Mouse (Mus musculus) midbrain, embryonic 12.5 days (tissue): Measurements from ENCODE around the gene Stt3b. TPM values are rescaled to one million over a fixed set of nuclear protein-coding genes. Genes with fewer than 3 reads are reported as not detected.

Experiments used
- ATAC-seq: fragments of 200-750 bp; cut with Nextera tagmentation; 2 replicates; pipeline ENCODE4 v1.8.0; 2017; ENCODE audit warnings: low read depth, moderate TSS enrichment, moderate library complexity; ENCODE audit not compliant: low FRiP score
- H3K27ac ChIP-seq: fragments of 300-500 bp; sonication (generic); replicated peaks from 2 replicates; pipeline ENCODE4 v1.5.1; 2016; ENCODE audit warnings: mild to moderate bottlenecking
- H3K27me3 ChIP-seq: fragments of 300-500 bp; sonication (generic); 2 replicates; pipeline ENCODE4 v1.6.1; 2016; ENCODE audit warnings: mild to moderate bottlenecking
- H3K36me3 ChIP-seq: fragments of 300-500 bp; sonication (generic); 2 replicates; pipeline ENCODE4 v1.6.1; 2016
- H3K4me1 ChIP-seq: fragments of 300-500 bp; sonication (generic); 2 replicates; pipeline ENCODE4 v1.6.1; 2016
- H3K4me2 ChIP-seq: fragments of 300-500 bp; sonication (generic); replicated peaks from 2 replicates; pipeline ENCODE4 v1.6.1; 2016; ENCODE audit warnings: mild to moderate bottlenecking, moderate library complexity
- H3K4me3 ChIP-seq: fragments of 300-500 bp; sonication (generic); 2 replicates; pipeline ENCODE4 v1.5.1; 2016; ENCODE audit warnings: mild to moderate bottlenecking
- H3K9ac ChIP-seq: fragments of 300-500 bp; sonication (generic); replicated peaks from 2 replicates; pipeline ENCODE4 v1.6.1; 2016; ENCODE audit warnings: mild to moderate bottlenecking, moderate library complexity
- H3K9me3 ChIP-seq: fragments of 300-500 bp; sonication (generic); 2 replicates; pipeline ENCODE4 v1.6.1; 2016; ENCODE audit warnings: mild to moderate bottlenecking
- WGBS: fragments of 180-500 bp; shearing (Covaris S2); methylation state at CpG from one replicate; pipeline ENCODE4 v1.1.7; 2016; 5-methylcytosine and 5-hydroxymethylcytosine counted together
- polyA plus RNA-seq: library from polyadenylated mRNA; unstranded; fragments of >200 nt; fragmentation: Nextera tagmentation; extraction: Ambion mirVana; gene quantifications from 2 replicates; pipeline ENCODE4 v1.2.1, GENCODE M21; 2016

Gene Stt3b
- polyA plus RNA-seq, 1 experiment from 2014 or later: 104 TPM

- no peak overlapping the region for H3K27ac ChIP-seq
- no peak overlapping the region for H3K4me2 ChIP-seq
- H3K9me3 ChIP-seq: no peaks in the 10 kb centered on the region
- peaks cover 9% of the 10 kb centered on the region; the same call in 1 of the 2 replicates for H3K4me1 ChIP-seq
- no peak overlapping the region for H3K4me3 ChIP-seq
- 55% methylated on average over 6 of the region's 6 CpGs for WGBS
- no peaks in the 10 kb centered on the region for H3K27me3 ChIP-seq
- H3K9ac ChIP-seq: no peak overlapping the region
- no peak for ATAC-seq
- H3K36me3 ChIP-seq: no peaks in the 10 kb centered on the region
Measured at GRCm38 (mm10) chr9:115203136-115203535, 107.1 kb downstream of the Stt3b start.

- no peak overlapping the region for H3K4me2 ChIP-seq
- WGBS: 92% methylated on average over 6 of the region's 6 CpGs
- H3K27ac ChIP-seq: no peak overlapping the region
- no peaks in the 10 kb centered on the region for H3K36me3 ChIP-seq
- H3K4me1 ChIP-seq: peaks cover 9% of the 10 kb centered on the region; the same call in 1 of the 2 replicates
- no peak overlapping the region for H3K9ac ChIP-seq
- ATAC-seq: no peak
- no peak overlapping the region for H3K4me3 ChIP-seq
- H3K9me3 ChIP-seq: no peaks in the 10 kb centered on the region
- H3K27me3 ChIP-seq: no peaks in the 10 kb centered on the region
Measured at GRCm38 (mm10) chr9:115201264-115201663, 109.0 kb downstream of the Stt3b start.

- 90% methylated on average over 15 of the region's 15 CpGs for WGBS
- H3K27ac ChIP-seq: no peak overlapping the region
Measured at GRCm38 (mm10) chr9:115200166-115200862, 109.9 kb downstream of the Stt3b start.

GRCm38 (mm10) chr9:115197082-115197481, 113.1 kb downstream of the Stt3b start:
- ATAC-seq: no peak
- 85% methylated on average over 7 of the region's 7 CpGs for WGBS
- H3K36me3 ChIP-seq: no peaks in the 10 kb centered on the region
- peaks cover 2% of the 10 kb centered on the region; the same call in 1 of the 2 replicates for H3K9me3 ChIP-seq
- H3K4me2 ChIP-seq: no peak overlapping the region
- H3K27me3 ChIP-seq: no peaks in the 10 kb centered on the region
- H3K27ac ChIP-seq: no peak overlapping the region
- no peak overlapping the region for H3K4me3 ChIP-seq
- no peak overlapping the region for H3K9ac ChIP-seq
- no peaks in the 10 kb centered on the region for H3K4me1 ChIP-seq

More at GRCm38 (mm10) chr9:115200166-115200862, 109.9 kb downstream of the Stt3b start:
- H3K9me3 ChIP-seq: no peaks in the 10 kb centered on the region
- no peak overlapping the region for H3K4me3 ChIP-seq
- no peaks in the 10 kb centered on the region for H3K27me3 ChIP-seq
- H3K9ac ChIP-seq: no peak overlapping the region
- ATAC-seq: no peak
- no peaks in the 10 kb centered on the region for H3K4me1 ChIP-seq
- no peaks in the 10 kb centered on the region for H3K36me3 ChIP-seq
- H3K4me2 ChIP-seq: no peak overlapping the region

- Histone ChIP-seq H3K27ac (no peak overlapping the region), H3K4me1 (no peaks in the 10 kb centered on the region), H3K27me3 (no peaks in the 10 kb centered on the region), H3K4me2 (no peak overlapping the region), H3K9me3 (peaks cover 2% of the 10 kb centered on the region; the same call in 1 of the 2 replicates), H3K36me3 (no peaks in the 10 kb centered on the region), H3K4me3 (no peak overlapping the region), H3K9ac (no peak overlapping the region)
- no peak for ATAC-seq
- WGBS: 78% methylated on average over 3 of the region's 3 CpGs
Measured at GRCm38 (mm10) chr9:115192890-115193289, 117.3 kb downstream of the Stt3b start.
